Mouse (Mus musculus): ENCODE measurements around the gene Rnf187.

DNA sequence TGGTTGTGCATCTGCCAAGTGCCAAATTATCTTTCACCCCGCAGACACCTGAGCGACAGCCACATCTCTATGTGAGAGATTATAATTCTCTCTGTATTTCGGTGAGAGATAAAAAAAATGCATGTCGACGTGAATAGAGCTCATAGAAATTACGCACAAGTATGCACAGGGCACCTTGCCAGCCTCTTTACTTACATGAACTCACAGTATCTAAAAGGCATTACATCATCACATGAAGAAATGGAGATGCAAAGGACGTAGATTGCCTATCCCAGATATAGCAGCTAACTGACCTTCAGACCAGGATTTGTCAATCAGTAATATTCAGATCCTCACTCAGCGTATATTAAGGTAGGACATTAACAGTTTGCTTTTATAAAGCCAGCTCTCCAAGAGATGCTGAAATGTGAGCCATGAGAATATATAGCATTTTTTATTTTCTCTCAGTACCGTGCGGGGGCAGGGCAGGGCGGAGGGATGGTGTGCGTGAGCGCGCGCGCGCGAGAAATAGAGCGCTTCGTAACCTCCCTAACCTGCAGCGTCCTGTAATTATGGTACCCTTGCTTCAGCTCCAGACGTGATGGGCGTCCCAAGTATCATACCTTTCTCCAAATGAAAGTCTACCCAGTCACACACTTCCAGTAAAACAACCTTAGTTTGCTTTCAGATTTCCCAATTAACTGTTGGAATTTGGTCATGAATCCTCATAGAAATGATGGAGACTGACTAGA lies 9.2 kb upstream of the Rnf187 start:
- TF ChIP-seq CTCF (IDR thresholded peaks at IDR 0.05; ENCODE audit: control insufficient read depth, insufficient read depth, insufficient read length) (no peak), USF1 (IDR thresholded peaks at IDR 0.05; ENCODE audit: low read depth) (no peak)

Data from C2C12 (cell line).